Mouse (Mus musculus): Measurements from ENCODE around the gene Bms1. TPM values are rescaled to one million over a fixed set of nuclear protein-coding genes. Genes with fewer than 3 reads are reported as not detected.

Bms1 gene
- total and polyA plus RNA-seq, 2 experiments: 2.5 to 11.1 TPM

- Histone ChIP-seq H3K36me3 (ENCODE audit: control insufficient read depth, insufficient read depth, low read length) (no peaks in the 10 kb centered on the region), H3K9ac (ENCODE audit: low read depth, low read length) (no peak overlapping the region)
- DNase-seq (ENCODE audit: extremely low read depth, low read depth, low spot score): no peak
Observed at GRCm38 (mm10) chr6:118375457-118375856, 43.8 kb downstream of the Bms1 start.

GRCm38 (mm10) chr6:118375026-118375425, 44.2 kb downstream of the Bms1 start:
- 35% methylated on average over 3 of the region's 3 CpGs for WGBS
- no peak overlapping the region for H3K4me3 ChIP-seq (ENCODE audit: insufficient read depth, low read depth, low read length)
- H3K36me3 ChIP-seq (ENCODE audit: control insufficient read depth, insufficient read depth, low read length): no peaks in the 10 kb centered on the region
- H3K4me1 ChIP-seq (ENCODE audit: control insufficient read depth, insufficient read depth, low read length): no peaks in the 10 kb centered on the region
- no peak overlapping the region for H3K9ac ChIP-seq (ENCODE audit: low read depth, low read length)
- no peaks in the 10 kb centered on the region for H3K27me3 ChIP-seq (ENCODE audit: control insufficient read depth, insufficient read depth, low read length)
- TF ChIP-seq POLR2A (IDR thresholded peaks at IDR 0.05; ENCODE audit: extremely low read depth, insufficient read depth, low read length) (no peak), CTCF (IDR thresholded peaks at IDR 0.05; ENCODE audit: low read depth, low read length) (no peak)
- no peak overlapping the region for H3K27ac ChIP-seq (replicated peaks; ENCODE audit: insufficient read depth, low read depth, low read length)
- H3K79me2 ChIP-seq (ENCODE audit: control insufficient read depth, insufficient read depth, low read length): no peaks in the 10 kb centered on the region
- no peak for DNase-seq (ENCODE audit: extremely low read depth, low read depth, low spot score)

More at GRCm38 (mm10) chr6:118375457-118375856, 43.8 kb downstream of the Bms1 start:
- no peaks in the 10 kb centered on the region for H3K27me3 ChIP-seq (ENCODE audit: control insufficient read depth, insufficient read depth, low read length)
- H3K4me1 ChIP-seq (ENCODE audit: control insufficient read depth, insufficient read depth, low read length): no peaks in the 10 kb centered on the region
- no peaks in the 10 kb centered on the region for H3K79me2 ChIP-seq (ENCODE audit: control insufficient read depth, insufficient read depth, low read length)
- 56% methylated on average over 3 of the region's 3 CpGs for WGBS
- TF ChIP-seq CTCF (IDR thresholded peaks at IDR 0.05; ENCODE audit: low read depth, low read length): no peak
- TF ChIP-seq POLR2A (IDR thresholded peaks at IDR 0.05; ENCODE audit: extremely low read depth, insufficient read depth, low read length): no peak
- H3K4me3 ChIP-seq (ENCODE audit: insufficient read depth, low read depth, low read length): no peak overlapping the region
- H3K27ac ChIP-seq (replicated peaks; ENCODE audit: insufficient read depth, low read depth, low read length): no peak overlapping the region

GRCm38 (mm10) chr6:118373294-118373693, 46.0 kb downstream of the Bms1 start:
- no peak overlapping the region for H3K4me3 ChIP-seq (ENCODE audit: insufficient read depth, low read depth, low read length)
- no peak overlapping the region for H3K9ac ChIP-seq (ENCODE audit: low read depth, low read length)
- 31% methylated on average over 5 of the region's 5 CpGs for WGBS
- H3K79me2 ChIP-seq (ENCODE audit: control insufficient read depth, insufficient read depth, low read length): no peaks in the 10 kb centered on the region
- no peaks in the 10 kb centered on the region for H3K36me3 ChIP-seq (ENCODE audit: control insufficient read depth, insufficient read depth, low read length)
- no peaks in the 10 kb centered on the region for H3K4me1 ChIP-seq (ENCODE audit: control insufficient read depth, insufficient read depth, low read length)
- H3K27ac ChIP-seq (replicated peaks; ENCODE audit: insufficient read depth, low read depth, low read length): no peak overlapping the region
- TF ChIP-seq POLR2A (IDR thresholded peaks at IDR 0.05; ENCODE audit: extremely low read depth, insufficient read depth, low read length): no peak
- peak; percentile 60 for TF ChIP-seq CTCF (IDR thresholded peaks at IDR 0.05; ENCODE audit: low read depth, low read length)
- no peak for DNase-seq (ENCODE audit: extremely low read depth, low read depth, low spot score)
- H3K27me3 ChIP-seq (ENCODE audit: control insufficient read depth, insufficient read depth, low read length): no peaks in the 10 kb centered on the region

GRCm38 (mm10) chr6:118372794-118373193, 46.5 kb downstream of the Bms1 start:
- Histone ChIP-seq H3K9ac (ENCODE audit: low read depth, low read length) (no peak overlapping the region), H3K36me3 (ENCODE audit: control insufficient read depth, insufficient read depth, low read length) (no peaks in the 10 kb centered on the region), H3K79me2 (ENCODE audit: control insufficient read depth, insufficient read depth, low read length) (no peaks in the 10 kb centered on the region), H3K4me1 (ENCODE audit: control insufficient read depth, insufficient read depth, low read length) (no peaks in the 10 kb centered on the region), H3K4me3 (ENCODE audit: insufficient read depth, low read depth, low read length) (no peak overlapping the region), H3K27ac (replicated peaks; ENCODE audit: insufficient read depth, low read depth, low read length) (no peak overlapping the region), H3K27me3 (ENCODE audit: control insufficient read depth, insufficient read depth, low read length) (no peaks in the 10 kb centered on the region)
- DNase-seq (ENCODE audit: extremely low read depth, low read depth, low spot score): no peak
- TF ChIP-seq CTCF (IDR thresholded peaks at IDR 0.05; ENCODE audit: low read depth, low read length) (no peak), POLR2A (IDR thresholded peaks at IDR 0.05; ENCODE audit: extremely low read depth, insufficient read depth, low read length) (no peak)
- WGBS: 69% methylated on average over 5 of the region's 5 CpGs

GRCm38 (mm10) chr6:118367502-118367901, 51.8 kb downstream of the Bms1 start:
- no peaks in the 10 kb centered on the region for H3K27me3 ChIP-seq (ENCODE audit: control insufficient read depth, insufficient read depth, low read length)
- TF ChIP-seq POLR2A (IDR thresholded peaks at IDR 0.05; ENCODE audit: extremely low read depth, insufficient read depth, low read length): no peak
- no peak for TF ChIP-seq CTCF (IDR thresholded peaks at IDR 0.05; ENCODE audit: low read depth, low read length)
- no peak overlapping the region for H3K27ac ChIP-seq (replicated peaks; ENCODE audit: insufficient read depth, low read depth, low read length)
- DNase-seq (ENCODE audit: extremely low read depth, low read depth, low spot score): no peak
- H3K79me2 ChIP-seq (ENCODE audit: control insufficient read depth, insufficient read depth, low read length): no peaks in the 10 kb centered on the region
- no peaks in the 10 kb centered on the region for H3K36me3 ChIP-seq (ENCODE audit: control insufficient read depth, insufficient read depth, low read length)
- no peaks in the 10 kb centered on the region for H3K4me1 ChIP-seq (ENCODE audit: control insufficient read depth, insufficient read depth, low read length)
- H3K9ac ChIP-seq (ENCODE audit: low read depth, low read length): no peak overlapping the region
- WGBS: 82% methylated on average over 7 of the region's 7 CpGs
- no peak overlapping the region for H3K4me3 ChIP-seq (ENCODE audit: insufficient read depth, low read depth, low read length)

GRCm38 (mm10) chr6:118366196-118366595, 53.1 kb downstream of the Bms1 start:
- 34% methylated on average over 3 of the region's 3 CpGs for WGBS
- TF ChIP-seq CTCF (IDR thresholded peaks at IDR 0.05; ENCODE audit: low read depth, low read length): no peak
- TF ChIP-seq POLR2A (IDR thresholded peaks at IDR 0.05; ENCODE audit: extremely low read depth, insufficient read depth, low read length): no peak
- Histone ChIP-seq H3K27ac (replicated peaks; ENCODE audit: insufficient read depth, low read depth, low read length) (no peak overlapping the region), H3K27me3 (ENCODE audit: control insufficient read depth, insufficient read depth, low read length) (no peaks in the 10 kb centered on the region), H3K4me1 (ENCODE audit: control insufficient read depth, insufficient read depth, low read length) (no peaks in the 10 kb centered on the region), H3K36me3 (ENCODE audit: control insufficient read depth, insufficient read depth, low read length) (no peaks in the 10 kb centered on the region), H3K4me3 (ENCODE audit: insufficient read depth, low read depth, low read length) (no peak overlapping the region), H3K9ac (ENCODE audit: low read depth, low read length) (no peak overlapping the region), H3K79me2 (ENCODE audit: control insufficient read depth, insufficient read depth, low read length) (no peaks in the 10 kb centered on the region)
- no peak for DNase-seq (ENCODE audit: extremely low read depth, low read depth, low spot score)

All from liver, adult 2 months (tissue).